Mouse (Mus musculus): Measurements from ENCODE around the gene Thrb. TPM values are rescaled to one million over a fixed set of nuclear protein-coding genes. Genes with fewer than 3 reads are reported as not detected.

The Thrb gene
- polyA plus RNA-seq, 1 experiment from 2014 or later: 0.70 TPM

DNA sequence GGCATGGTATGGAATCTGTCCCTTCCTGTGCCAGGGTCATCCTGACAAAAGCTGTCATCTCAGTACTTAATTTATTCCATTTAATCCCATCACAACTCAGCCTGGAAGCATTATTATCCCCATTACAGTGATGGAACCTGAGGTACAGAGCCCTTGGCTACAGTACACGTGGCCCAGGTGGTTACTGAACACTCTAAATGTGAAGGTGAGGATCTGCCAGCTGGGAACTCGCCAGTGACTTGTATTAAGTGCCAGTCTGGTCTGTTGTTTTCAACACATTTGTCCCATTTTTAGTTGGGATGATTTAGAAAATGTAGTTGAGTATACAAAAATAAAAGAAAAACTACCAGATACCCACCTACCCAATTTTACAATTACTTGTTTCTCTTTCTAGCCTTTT lies 155.0 kb downstream of the Thrb start:
- 52% methylated on average over 2 of the region's 2 CpGs for WGBS
- Histone ChIP-seq H3K27me3 (ENCODE audit: insufficient read depth, low read length) (no peaks in the 10 kb centered on the region), H3K9me3 (ENCODE audit: low read depth, low read length) (no peaks in the 10 kb centered on the region), H3K36me3 (ENCODE audit: insufficient read depth) (no peaks in the 10 kb centered on the region), H3K9ac (no peak overlapping the region), H3K4me3 (ENCODE audit: low read depth, low read length) (no peak overlapping the region), H3K27ac (ENCODE audit: low read depth) (no peak overlapping the region), H3K4me1 (ENCODE audit: insufficient read depth) (no peaks in the 10 kb centered on the region), H3K4me2 (no peak overlapping the region)
- TF ChIP-seq CTCF (IDR thresholded peaks at IDR 0.05; ENCODE audit: low read depth): no peak
- no peak for DNase-seq
- no peak for ATAC-seq (ENCODE audit: insufficient read depth)

DNA sequence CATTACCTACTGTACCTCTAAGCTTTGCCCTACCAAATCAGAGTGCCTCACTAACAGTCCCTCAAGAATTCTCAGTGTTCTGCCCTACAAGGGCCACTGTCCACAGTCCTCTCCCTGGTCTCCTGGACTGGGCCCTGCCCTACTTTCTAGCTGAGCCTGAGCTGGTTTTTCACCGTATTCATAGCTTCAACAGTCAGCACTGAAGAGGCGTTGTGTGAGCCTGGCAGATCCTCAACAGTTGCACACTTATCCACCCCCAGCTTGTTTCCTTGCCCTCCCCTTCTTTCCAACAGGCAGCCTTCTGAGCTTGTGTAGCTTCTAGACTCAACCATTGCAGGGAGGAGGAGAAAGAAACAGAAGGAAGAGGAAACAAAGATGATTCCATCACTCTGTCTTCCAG lies 158.0 kb downstream of the Thrb start:
- no peak for ATAC-seq (ENCODE audit: insufficient read depth)
- no peak for TF ChIP-seq CTCF (IDR thresholded peaks at IDR 0.05; ENCODE audit: low read depth)
- WGBS: 71% methylated on average over 2 of the region's 2 CpGs

DNA sequence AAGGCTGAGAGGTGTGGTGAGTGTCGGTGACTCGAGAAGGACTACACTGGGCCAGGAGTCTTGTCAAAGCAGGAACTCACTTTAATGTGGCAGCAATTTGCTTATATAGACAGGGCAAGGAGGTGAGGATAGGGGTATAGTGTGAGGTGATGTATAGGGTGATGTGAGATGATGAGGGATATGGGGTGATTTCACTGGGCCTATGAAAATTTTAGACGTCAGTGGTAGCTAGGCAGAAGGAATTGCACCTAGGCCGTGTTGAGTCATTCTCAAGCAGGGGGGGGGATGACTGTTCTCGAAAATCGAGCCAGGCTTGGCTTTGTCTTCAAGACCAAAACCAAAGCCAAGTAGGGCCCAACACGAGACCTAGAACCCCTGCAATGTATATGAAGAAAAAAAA lies 162.7 kb downstream of the Thrb start:
- H3K9ac ChIP-seq: no peak overlapping the region
- no peak for ATAC-seq (ENCODE audit: insufficient read depth)
- DNase-seq: no peak
- WGBS: 45% methylated on average over 7 of the region's 7 CpGs
- H3K4me1 ChIP-seq (ENCODE audit: insufficient read depth): no peaks in the 10 kb centered on the region
- H3K4me3 ChIP-seq (ENCODE audit: low read depth, low read length): no peak overlapping the region
- H3K36me3 ChIP-seq (ENCODE audit: insufficient read depth): no peaks in the 10 kb centered on the region
- H3K9me3 ChIP-seq (ENCODE audit: low read depth, low read length): no peaks in the 10 kb centered on the region
- no peak overlapping the region for H3K27ac ChIP-seq (ENCODE audit: low read depth)
- H3K27me3 ChIP-seq (ENCODE audit: insufficient read depth, low read length): no peaks in the 10 kb centered on the region
- H3K4me2 ChIP-seq: no peak overlapping the region
- TF ChIP-seq CTCF (IDR thresholded peaks at IDR 0.05; ENCODE audit: low read depth): no peak

More for the DNA sequence above, 158.0 kb downstream of the Thrb start:
- Histone ChIP-seq H3K4me2 (no peak overlapping the region), H3K4me3 (ENCODE audit: low read depth, low read length) (no peak overlapping the region), H3K9me3 (ENCODE audit: low read depth, low read length) (no peaks in the 10 kb centered on the region), H3K4me1 (ENCODE audit: insufficient read depth) (no peaks in the 10 kb centered on the region), H3K36me3 (ENCODE audit: insufficient read depth) (no peaks in the 10 kb centered on the region), H3K9ac (no peak overlapping the region), H3K27me3 (ENCODE audit: insufficient read depth, low read length) (no peaks in the 10 kb centered on the region), H3K27ac (ENCODE audit: low read depth) (no peak overlapping the region)
- DNase-seq: no peak

DNA sequence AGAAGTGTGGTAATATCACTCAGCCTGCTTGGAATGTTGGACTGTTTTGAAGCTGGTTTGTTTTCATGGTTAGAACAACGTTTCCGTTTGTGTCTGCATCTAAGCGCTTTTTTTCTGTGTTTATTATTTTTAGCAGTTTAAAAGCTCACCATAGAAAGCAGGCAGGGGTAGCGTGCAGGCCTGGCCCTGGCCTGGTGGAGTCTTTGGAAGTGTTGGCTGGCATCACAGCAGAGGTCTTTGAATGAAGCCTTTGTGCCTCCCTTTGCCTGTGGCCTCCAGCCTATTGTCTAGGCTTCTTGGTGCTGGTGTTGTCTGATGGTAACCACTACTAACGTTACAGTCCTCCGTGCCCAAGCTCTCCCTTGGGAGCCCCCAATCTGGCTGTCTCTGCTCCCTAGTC lies 167.3 kb downstream of the Thrb start:
- no peak for TF ChIP-seq CTCF (IDR thresholded peaks at IDR 0.05; ENCODE audit: low read depth)
- no peak overlapping the region for H3K4me2 ChIP-seq
- no peak overlapping the region for H3K4me3 ChIP-seq (ENCODE audit: low read depth, low read length)
- H3K9ac ChIP-seq: no peak overlapping the region
- WGBS: 41% methylated on average over 6 of the region's 6 CpGs
- H3K4me1 ChIP-seq (ENCODE audit: insufficient read depth): no peaks in the 10 kb centered on the region
- H3K9me3 ChIP-seq (ENCODE audit: low read depth, low read length): no peaks in the 10 kb centered on the region
- ATAC-seq (ENCODE audit: insufficient read depth): no peak
- H3K27me3 ChIP-seq (ENCODE audit: insufficient read depth, low read length): no peaks in the 10 kb centered on the region
- H3K27ac ChIP-seq (ENCODE audit: low read depth): no peak overlapping the region
- no peaks in the 10 kb centered on the region for H3K36me3 ChIP-seq (ENCODE audit: insufficient read depth)
- DNase-seq: no peak

DNA sequence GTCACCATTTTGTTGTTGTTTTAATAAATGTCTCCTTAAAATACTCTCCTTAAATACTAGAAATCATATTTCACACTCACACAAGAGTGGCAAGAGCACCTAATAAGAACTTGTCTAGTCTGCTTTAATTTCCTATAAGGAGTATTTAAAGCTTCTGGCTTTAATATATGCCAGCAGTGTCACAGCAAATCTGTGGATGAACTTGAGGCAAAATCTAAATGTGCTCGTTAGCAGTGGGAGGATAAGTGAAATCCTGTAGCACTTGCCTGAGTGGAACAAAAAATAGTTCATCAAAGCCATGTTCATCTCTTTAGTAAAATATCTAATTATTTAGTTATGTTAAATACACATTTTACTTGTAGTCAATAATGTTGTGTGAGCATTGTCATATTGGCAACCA lies 175.7 kb downstream of the Thrb start:
- whole genome bisulfite sequencing: 70% methylated on average over 1 of the region's 1 CpGs

DNA sequence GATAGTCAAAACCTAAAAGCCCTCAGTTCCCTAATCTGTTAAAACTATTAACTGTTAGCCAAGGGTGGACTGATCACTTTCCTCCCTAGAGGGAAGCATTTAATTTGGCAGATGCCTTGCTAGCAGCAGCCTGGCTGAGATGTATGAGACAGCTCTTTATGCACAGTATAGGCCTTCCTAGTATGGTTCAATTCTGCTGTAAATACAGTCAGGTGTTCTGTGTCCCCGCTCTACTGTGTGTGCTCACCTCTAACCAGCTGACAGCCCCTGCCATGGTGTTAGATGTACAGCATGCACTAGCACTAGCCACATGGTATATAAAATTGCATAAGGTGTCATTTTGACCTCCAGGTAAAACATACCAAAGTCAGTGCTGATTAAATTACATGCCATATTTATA lies 176.7 kb downstream of the Thrb start:
- H3K4me1 ChIP-seq (ENCODE audit: insufficient read depth): no peaks in the 10 kb centered on the region
- H3K4me3 ChIP-seq (ENCODE audit: low read depth, low read length): no peak overlapping the region
- no peaks in the 10 kb centered on the region for H3K36me3 ChIP-seq (ENCODE audit: insufficient read depth)
- no peak overlapping the region for H3K9ac ChIP-seq
- H3K4me2 ChIP-seq: no peak overlapping the region
- no peak overlapping the region for H3K27ac ChIP-seq (ENCODE audit: low read depth)
- ATAC-seq (ENCODE audit: insufficient read depth): no peak
- H3K9me3 ChIP-seq (ENCODE audit: low read depth, low read length): no peaks in the 10 kb centered on the region
- H3K27me3 ChIP-seq (ENCODE audit: insufficient read depth, low read length): no peaks in the 10 kb centered on the region
- no peak for DNase-seq
- TF ChIP-seq CTCF (IDR thresholded peaks at IDR 0.05; ENCODE audit: low read depth): no peak
- WGBS: 82% methylated on average over 1 of the region's 1 CpGs

More for the DNA sequence above, 175.7 kb downstream of the Thrb start:
- H3K9me3 ChIP-seq (ENCODE audit: low read depth, low read length): no peaks in the 10 kb centered on the region
- no peaks in the 10 kb centered on the region for H3K4me1 ChIP-seq (ENCODE audit: insufficient read depth)
- no peak overlapping the region for H3K9ac ChIP-seq
- no peaks in the 10 kb centered on the region for H3K36me3 ChIP-seq (ENCODE audit: insufficient read depth)
- no peak for ATAC-seq (ENCODE audit: insufficient read depth)
- no peak overlapping the region for H3K4me2 ChIP-seq
- no peaks in the 10 kb centered on the region for H3K27me3 ChIP-seq (ENCODE audit: insufficient read depth, low read length)
- DNase-seq: no peak
- no peak overlapping the region for H3K4me3 ChIP-seq (ENCODE audit: low read depth, low read length)
- no peak for TF ChIP-seq CTCF (IDR thresholded peaks at IDR 0.05; ENCODE audit: low read depth)
- no peak overlapping the region for H3K27ac ChIP-seq (ENCODE audit: low read depth)

DNA sequence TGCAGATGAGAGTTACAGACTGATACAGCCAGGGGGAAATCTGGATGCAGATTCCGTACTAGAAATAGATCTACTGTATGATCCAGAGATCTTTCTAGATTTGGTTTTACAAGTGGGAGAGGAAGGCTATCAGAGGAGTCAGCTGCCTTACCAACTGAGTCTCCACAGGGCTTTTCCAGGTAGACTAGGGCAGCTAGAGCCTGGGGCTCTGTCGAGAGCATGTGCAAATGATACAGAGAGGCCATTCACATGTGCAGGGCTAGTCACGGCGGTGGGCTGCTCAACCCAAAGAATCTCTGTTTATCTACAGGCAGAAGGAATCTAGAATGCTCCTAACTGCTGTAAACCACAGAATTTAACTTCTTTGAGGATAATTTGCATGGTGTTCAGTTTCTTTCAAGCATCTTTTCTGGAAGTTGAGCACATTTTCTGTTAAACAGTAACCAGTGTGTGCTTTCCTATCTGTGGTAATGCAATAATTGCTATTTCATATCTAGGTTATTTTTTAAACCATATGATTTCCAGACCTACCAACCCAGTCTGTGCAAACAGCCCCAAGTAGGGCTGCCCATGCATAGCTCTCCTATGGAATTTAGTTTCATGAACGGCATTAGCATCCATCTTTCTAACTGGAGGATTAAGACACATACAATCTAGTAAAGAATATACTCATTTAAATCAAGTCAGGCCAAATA lies 185.1 kb downstream of the Thrb start:
- Histone ChIP-seq H3K4me3 (ENCODE audit: low read depth, low read length) (no peak overlapping the region), H3K36me3 (ENCODE audit: insufficient read depth) (no peaks in the 10 kb centered on the region), H3K27ac (ENCODE audit: low read depth) (no peak overlapping the region), H3K27me3 (ENCODE audit: insufficient read depth, low read length) (no peaks in the 10 kb centered on the region), H3K9ac (no peak overlapping the region), H3K9me3 (ENCODE audit: low read depth, low read length) (no peaks in the 10 kb centered on the region), H3K4me2 (no peak overlapping the region), H3K4me1 (ENCODE audit: insufficient read depth) (no peaks in the 10 kb centered on the region)
- 61% methylated on average over 5 of the region's 5 CpGs for WGBS
- DNase-seq: no peak
- ATAC-seq (ENCODE audit: insufficient read depth): no peak
- TF ChIP-seq CTCF (IDR thresholded peaks at IDR 0.05; ENCODE audit: low read depth): no peak
